Mouse (Mus musculus) forelimb bud, embryonic 11.5 days (tissue): ENCODE measurements around the gene Zbtb43.

ENCODE experiments used
- DNase-seq: peaks from one replicate; pipeline ENCODE4 v3.0.0-alpha.2; 2012; ENCODE audit warnings: low read depth, low spot score

Gene Zbtb43

GRCm38 (mm10) chr2:33468466-33469097 is at the start of gene Zbtb43:
Zbtb43 (minus strand) TSS chr2:33468559.
- DNase-seq: peak; percentile 96

- DNase-seq: no peak
Observed at GRCm38 (mm10) chr2:33515856-33516255, 47.5 kb upstream of the Zbtb43 start.

- no peak for DNase-seq
Observed at GRCm38 (mm10) chr2:33515431-33515830, 47.1 kb upstream of the Zbtb43 start.

GRCm38 (mm10) chr2:33510791-33511190 is 42.4 kb upstream of the Zbtb43 start:
- DNase-seq: no peak

- DNase-seq: no peak
Observed at GRCm38 (mm10) chr2:33502602-33503001, 34.2 kb upstream of the Zbtb43 start.

- no peak for DNase-seq
Observed at GRCm38 (mm10) chr2:33498280-33498679, 29.9 kb upstream of the Zbtb43 start.

- no peak for DNase-seq
Observed at GRCm38 (mm10) chr2:33495654-33496053, 27.3 kb upstream of the Zbtb43 start.

GRCm38 (mm10) chr2:33492041-33492440 is 23.7 kb upstream of the Zbtb43 start:
- no peak for DNase-seq

- peak; percentile 34 for DNase-seq
Observed at GRCm38 (mm10) chr2:33489565-33489964, 21.2 kb upstream of the Zbtb43 start.

GRCm38 (mm10) chr2:33487332-33487731 is 19.0 kb upstream of the Zbtb43 start:
- no peak for DNase-seq

- peak; percentile 73 for DNase-seq
Observed at GRCm38 (mm10) chr2:33486866-33487265, 18.5 kb upstream of the Zbtb43 start.

GRCm38 (mm10) chr2:33477961-33478755 is 9.8 kb upstream of the Zbtb43 start:
- no peak for DNase-seq

- peak; percentile 47 for DNase-seq
Observed at GRCm38 (mm10) chr2:33475961-33476360, 7.6 kb upstream of the Zbtb43 start.

GRCm38 (mm10) chr2:33467546-33468465 is 553 bp downstream of the Zbtb43 start:
- DNase-seq: no peak

- DNase-seq: no peak
Observed at GRCm38 (mm10) chr2:33465966-33466365, 2.4 kb downstream of the Zbtb43 start.

GRCm38 (mm10) chr2:33465215-33465614 is 3.1 kb downstream of the Zbtb43 start:
- no peak for DNase-seq

GRCm38 (mm10) chr2:33462066-33462465 is 6.3 kb downstream of the Zbtb43 start:
- no peak for DNase-seq

GRCm38 (mm10) chr2:33461066-33461465 is 7.3 kb downstream of the Zbtb43 start:
- no peak for DNase-seq

GRCm38 (mm10) chr2:33459660-33460059 is 8.7 kb downstream of the Zbtb43 start:
- DNase-seq: no peak

GRCm38 (mm10) chr2:33456696-33457095 is 11.7 kb downstream of the Zbtb43 start:
- no peak for DNase-seq

GRCm38 (mm10) chr2:33456242-33456641 is 12.1 kb downstream of the Zbtb43 start:
- no peak for DNase-seq

- DNase-seq: no peak
Observed at GRCm38 (mm10) chr2:33455350-33455749, 13.0 kb downstream of the Zbtb43 start.
